Comparison of ENCODE assay signal across 10 mouse cellular contexts in genomic region chr17:62607304-62607914, GRCm38 (mm10).
DNase-seq lines count a peak whose midpoint lies in the region; ATAC-seq and TF ChIP-seq lines count a peak whose summit lies in the region.
"Had no signal": no experiment of that assay in that cellular context is flagged by ENCODE, and none has a peak within 500 bp of the region (broad histone marks: within the 10 kb centered on the region; RNA-seq: fewer than 3 reads in every experiment).

No protein-coding gene starts in this region.

- no peak overlapping the region for H3K27ac ChIP-seq in neural tube, embryonic 14.5 days (ENCODE audit: low read depth, low read length)
- H3K27ac ChIP-seq in thymus, adult 2 months (ENCODE audit: control insufficient read depth, insufficient read depth, low read length): no peak overlapping the region
- H3K27ac ChIP-seq in liver, embryonic 12.5 days: no peak overlapping the region
- H3K27ac ChIP-seq: lung, embryonic 15.5 days had no signal

- no peak for TF ChIP-seq POLR2A in thymus, adult 2 months (IDR thresholded peaks at IDR 0.05; ENCODE audit: control insufficient read depth, extremely low read depth, insufficient read depth, low read length, poor library complexity)

- H3K4me3 ChIP-seq in neural tube, embryonic 14.5 days (ENCODE audit: low read depth, low read length): no peak overlapping the region
- no peak overlapping the region for H3K4me3 ChIP-seq in thymus, adult 2 months (ENCODE audit: control insufficient read depth, insufficient read depth, low read length)
- H3K4me3 ChIP-seq in liver, embryonic 12.5 days: no peak overlapping the region
- H3K4me3 ChIP-seq: erythroblast, embryonic 14.5 days; lung, embryonic 15.5 days had no signal

- TF ChIP-seq CTCF in thymus, adult 2 months (IDR thresholded peaks at IDR 0.05; ENCODE audit: borderline replicate concordance, control insufficient read depth, extremely low read depth, insufficient read depth, low read length, poor library complexity): no peak

- ATAC-seq in common myeloid progenitor, adult 5-6 weeks (replicated peaks; ENCODE audit: low read depth, poor library complexity, severe bottlenecking): 0 out of 2 replicates have a peak, but pooled peaks have one; percentile 24
- ATAC-seq in neural tube, embryonic 14.5 days (ENCODE audit: low read depth): peak; percentile 73
- ATAC-seq in liver, embryonic 12.5 days: no peak

- no peak overlapping the region; the same call in 1 of the 2 replicates for H3K9ac ChIP-seq in neural tube, embryonic 14.5 days (replicated peaks; ENCODE audit: low read depth, low read length)
- no peak overlapping the region for H3K9ac ChIP-seq in liver, embryonic 12.5 days
- H3K9ac ChIP-seq: lung, embryonic 15.5 days had no signal

- WGBS in neural tube, embryonic 14.5 days: 44% methylated on average over 18 of the region's 18 CpGs
- WGBS in thymus, adult 2 months: 67% methylated on average over 18 of the region's 18 CpGs
- 77% methylated on average over 18 of the region's 18 CpGs for WGBS in liver, embryonic 12.5 days (ENCODE audit: insufficient replicate concordance)

- peaks cover 15% of the 10 kb centered on the region for H3K4me1 ChIP-seq in neural tube, embryonic 14.5 days (ENCODE audit: control insufficient read depth, insufficient read depth, low read length)
- H3K4me1 ChIP-seq in thymus, adult 2 months (replicated peaks; ENCODE audit: control insufficient read depth, insufficient read depth, low read length): no peaks in the 10 kb centered on the region
- H3K4me1 ChIP-seq in liver, embryonic 12.5 days: no peaks in the 10 kb centered on the region
- H3K4me1 ChIP-seq: lung, embryonic 15.5 days had no signal

- H3K27me3 ChIP-seq in neural tube, embryonic 14.5 days (ENCODE audit: control insufficient read depth, insufficient read depth, low read length): no peaks in the 10 kb centered on the region
- H3K27me3 ChIP-seq in thymus, adult 2 months (ENCODE audit: control insufficient read depth, insufficient read depth, low read length): no peaks in the 10 kb centered on the region
- no peaks in the 10 kb centered on the region for H3K27me3 ChIP-seq in liver, embryonic 12.5 days (replicated peaks)
- H3K27me3 ChIP-seq: lung, embryonic 15.5 days had no signal

- H3K36me3 ChIP-seq in neural tube, embryonic 14.5 days (ENCODE audit: control insufficient read depth, insufficient read depth, low read length): no peaks in the 10 kb centered on the region
- H3K36me3 ChIP-seq in thymus, adult 2 months (ENCODE audit: control insufficient read depth, insufficient read depth, low read length): no peaks in the 10 kb centered on the region
- no peaks in the 10 kb centered on the region for H3K36me3 ChIP-seq in liver, embryonic 12.5 days
- H3K36me3 ChIP-seq: lung, embryonic 15.5 days had no signal

- H3K9me3 ChIP-seq in neural tube, embryonic 14.5 days (ENCODE audit: control insufficient read depth, low read length): no peaks in the 10 kb centered on the region
- H3K9me3 ChIP-seq in liver, embryonic 12.5 days (replicated peaks): no peaks in the 10 kb centered on the region
- H3K9me3 ChIP-seq: lung, embryonic 15.5 days had no signal

- H3K4me2 ChIP-seq in neural tube, embryonic 14.5 days (ENCODE audit: low read depth, low read length): peak overlapping the region; percentile 28; the same call in 1 of the 2 replicates
- no peak overlapping the region for H3K4me2 ChIP-seq in liver, embryonic 12.5 days
- H3K4me2 ChIP-seq: lung, embryonic 15.5 days had no signal

- DNase-seq in adrenal gland, adult 18-20 months (ENCODE audit: low spot score in 2 of 2): peak; percentile 23 to 28
- DNase-seq in adrenal gland, adult 8-10 months: no peak
- peak; percentile 27 for DNase-seq in layer of hippocampus, adult 9-10 months (ENCODE audit: low spot score)
- no peak for DNase-seq in heart, postnatal 14 days
- no peak for DNase-seq in thymus, adult 2 months

- intact Hi-C loops in heart, postnatal 14 days (cut with DNase I): no loop called here

Comparison
In these comparisons a context has a peak if more than half of its experiments do, and no peak if none do; other contexts are left out.
1. DNase-seq: peak in adrenal gland, adult 18-20 months (2 of 2) and layer of hippocampus, adult 9-10 months (single experiment); none in adrenal gland, adult 8-10 months (single experiment), heart, postnatal 14 days (0 of 2) and thymus, adult 2 months (single experiment).